Mouse (Mus musculus) heart, embryonic 10.5 days (tissue): ENCODE results near the gene Gtf2h4. TPM values are rescaled to one million over a fixed set of nuclear protein-coding genes. Genes with fewer than 3 reads are reported as not detected.

Experiments
- polyA plus RNA-seq: library from polyadenylated mRNA; unstranded; fragments of >200 nt; fragmentation: Nextera tagmentation; extraction: Ambion mirVana; gene quantifications from 2 replicates; pipeline ENCODE4 v1.2.1, GENCODE M21; 2016

Gtf2h4 gene
- polyA plus RNA-seq, 1 experiment from 2014 or later: 43.5 TPM

Other genes starting within 250 kb of the Gtf2h4 start
- gene H2-Q6, start 248.9 kb downstream of the Gtf2h4 start, polyA plus RNA-seq: 0.17 and 4.9 TPM in 2 replicates
- 2.2 and 12.2 TPM in 2 replicates for gene H2-Q7, start 234.6 kb downstream of the Gtf2h4 start, polyA plus RNA-seq
- gene H2-Q10, start 203.7 kb downstream of the Gtf2h4 start, polyA plus RNA-seq: 0.25 and 4.7 TPM in 2 replicates
- gene Pou5f1, start 167.7 kb downstream of the Gtf2h4 start, polyA plus RNA-seq: 0.09 TPM in 1 of 2 replicates, not detected in the other
- 43.1 and 43.8 TPM in 2 replicates for gene Tcf19, start 156.9 kb downstream of the Gtf2h4 start, polyA plus RNA-seq
- gene Cchcr1, start 156.6 kb downstream of the Gtf2h4 start, polyA plus RNA-seq: 17.2 and 17.9 TPM in 2 replicates
- 0.81 and 1.1 TPM in 2 replicates for gene Psors1c2, start 140.5 kb downstream of the Gtf2h4 start, polyA plus RNA-seq
- 0.20 and 0.63 TPM in 2 replicates for gene Cdsn, start 121.6 kb downstream of the Gtf2h4 start, polyA plus RNA-seq
- not detected in 2 replicates for gene 2300002M23Rik, start 106.3 kb downstream of the Gtf2h4 start, polyA plus RNA-seq
- not detected in 2 replicates for gene Sfta2, start 72.2 kb downstream of the Gtf2h4 start, polyA plus RNA-seq
- not detected in 2 replicates for gene Gm9573, start 47.1 kb downstream of the Gtf2h4 start, polyA plus RNA-seq
- gene Mucl3, start 30.0 kb downstream of the Gtf2h4 start, polyA plus RNA-seq: 0.52 and 0.60 TPM in 2 replicates
- gene Vars2, start 6.1 kb downstream of the Gtf2h4 start, polyA plus RNA-seq: 17.5 and 18.6 TPM in 2 replicates
- gene Ddr1, start 30.9 kb upstream of the Gtf2h4 start, polyA plus RNA-seq: 109 and 158 TPM in 2 replicates
- 13.2 and 16.8 TPM in 2 replicates for gene Ier3, start 147.9 kb upstream of the Gtf2h4 start, polyA plus RNA-seq
- gene Flot1, start 149.5 kb upstream of the Gtf2h4 start, polyA plus RNA-seq: 66.2 and 71.7 TPM in 2 replicates
- gene Tubb5, start 164.6 kb upstream of the Gtf2h4 start, polyA plus RNA-seq: 911 and 1,091 TPM in 2 replicates
- 25.3 and 29.1 TPM in 2 replicates for gene Mdc1, start 167.8 kb upstream of the Gtf2h4 start, polyA plus RNA-seq
- 56.5 and 58.3 TPM in 2 replicates for gene Nrm, start 187.6 kb upstream of the Gtf2h4 start, polyA plus RNA-seq
- 19.9 and 22.2 TPM in 2 replicates for gene Ppp1r18, start 191.9 kb upstream of the Gtf2h4 start, polyA plus RNA-seq
- gene Dhx16, start 206.1 kb upstream of the Gtf2h4 start, polyA plus RNA-seq: 34.8 and 44.5 TPM in 2 replicates
- gene 2310061I04Rik, start 223.7 kb upstream of the Gtf2h4 start, polyA plus RNA-seq: 23.8 and 26.7 TPM in 2 replicates
- gene Atat1, start 236.3 kb upstream of the Gtf2h4 start, polyA plus RNA-seq: 59.4 and 78.6 TPM in 2 replicates
- 99.5 and 111 TPM in 2 replicates for gene Mrps18b, start 242.7 kb upstream of the Gtf2h4 start, polyA plus RNA-seq
- gene Ppp1r10, start 242.7 kb upstream of the Gtf2h4 start, polyA plus RNA-seq: 37.6 and 45.2 TPM in 2 replicates